In genomic region chr17:30005103-30005443, GRCm38 (mm10) we compare ENCODE assay signal across 8 mouse cellular contexts. TPM values are rescaled to one million over a fixed set of nuclear protein-coding genes. Genes with fewer than 3 reads are reported as not detected.
DNase-seq lines count a peak whose midpoint lies in the region; ATAC-seq and TF ChIP-seq lines count a peak whose summit lies in the region.

No protein-coding gene starts in this region.

- H3K4me3 ChIP-seq in cerebellum, adult 2 months (replicated peaks; ENCODE audit: insufficient read depth, low read depth, low read length): peak overlapping the region; percentile 96
- peak overlapping the region; percentile 95 for H3K4me3 ChIP-seq in testis, adult 2 months (ENCODE audit: control insufficient read depth, low read depth, low read length)
- H3K4me3 ChIP-seq in limb, embryonic 15.5 days: peak overlapping the region; percentile 92
- H3K4me3 ChIP-seq in stomach, postnatal 0 days (ENCODE audit: low read depth, low read length): peak overlapping the region; percentile 95

- ATAC-seq in limb, embryonic 15.5 days (ENCODE audit: insufficient number of reproducible peaks, low FRiP score, low TSS enrichment, low read depth): no peak
- ATAC-seq in stomach, postnatal 0 days (ENCODE audit: low FRiP score, low TSS enrichment): peak; percentile 11

- peaks cover 14% of the 10 kb centered on the region for H3K4me1 ChIP-seq in cerebellum, adult 2 months (ENCODE audit: control insufficient read depth, insufficient read depth, low read length)
- no peaks in the 10 kb centered on the region for H3K4me1 ChIP-seq in testis, adult 2 months (ENCODE audit: control insufficient read depth, insufficient read depth, low read length)
- peaks cover 38% of the 10 kb centered on the region for H3K4me1 ChIP-seq in limb, embryonic 15.5 days
- H3K4me1 ChIP-seq in stomach, postnatal 0 days (replicated peaks; ENCODE audit: control insufficient read depth, insufficient read depth): peaks cover 13% of the 10 kb centered on the region; the same call in 1 of the 2 replicates

- TF ChIP-seq POLR2A in cerebellum, adult 2 months (IDR thresholded peaks at IDR 0.05; ENCODE audit: borderline replicate concordance, insufficient read depth, low read length): no peak
- TF ChIP-seq POLR2A in testis, adult 2 months (IDR thresholded peaks at IDR 0.05; ENCODE audit: control insufficient read depth, low read depth, low read length): no peak

- TF ChIP-seq EP300 in stomach, postnatal 0 days (optimal IDR thresholded peaks at IDR 0.05): no peak

- peak overlapping the region; percentile 91 for H3K9ac ChIP-seq in limb, embryonic 15.5 days
- H3K9ac ChIP-seq in stomach, postnatal 0 days (ENCODE audit: low read length): peak overlapping the region; percentile 96

- DNase-seq in cerebellum, adult 2 months: no peak
- DNase-seq in cerebellum, adult 18-20 months: no peak
- no peak for DNase-seq in testis, postnatal 10 days (ENCODE audit: low spot score)
- no peak for DNase-seq in stomach, postnatal 0 days (ENCODE audit: low spot score)
- DNase-seq in gastrocnemius, adult 18-20 months (ENCODE audit: low spot score): no peak
- DNase-seq in natural killer cell, adult 2 months (ENCODE audit: low spot score in 2 of 2): no peak

- peak overlapping the region; percentile 58 for H3K4me2 ChIP-seq in limb, embryonic 15.5 days
- H3K4me2 ChIP-seq in stomach, postnatal 0 days (replicated peaks; ENCODE audit: low read depth): peak overlapping the region; percentile 85

- H3K9me3 ChIP-seq in limb, embryonic 15.5 days: no peaks in the 10 kb centered on the region
- H3K9me3 ChIP-seq in stomach, postnatal 0 days (ENCODE audit: control insufficient read depth, low read length): no peaks in the 10 kb centered on the region

- WGBS in cerebellum, adult 2 months: 2% methylated on average over 26 of the region's 47 CpGs
- WGBS in limb, embryonic 15.5 days: 0% methylated on average over 24 of the region's 47 CpGs
- WGBS in stomach, postnatal 0 days: under 1% methylated on average over 28 of the region's 47 CpGs

- no peaks in the 10 kb centered on the region for H3K27me3 ChIP-seq in cerebellum, adult 2 months (ENCODE audit: control insufficient read depth, insufficient read depth, low read length)
- no peaks in the 10 kb centered on the region for H3K27me3 ChIP-seq in testis, adult 2 months (ENCODE audit: control insufficient read depth, insufficient read depth, low read length)
- no peaks in the 10 kb centered on the region for H3K27me3 ChIP-seq in limb, embryonic 15.5 days
- H3K27me3 ChIP-seq in stomach, postnatal 0 days (ENCODE audit: control insufficient read depth, insufficient read depth, low read length): no peaks in the 10 kb centered on the region

- H3K27ac ChIP-seq in cerebellum, adult 2 months (ENCODE audit: insufficient read depth, low read length): peak overlapping the region; percentile 45; the same call in 1 of the 2 replicates
- H3K27ac ChIP-seq in testis, adult 2 months (ENCODE audit: control insufficient read depth, insufficient read depth, low read depth, low read length): peak overlapping the region; percentile 75
- H3K27ac ChIP-seq in limb, embryonic 15.5 days: peak overlapping the region; percentile 99
- peak overlapping the region; percentile 99 for H3K27ac ChIP-seq in stomach, postnatal 0 days (replicated peaks)

- H3K36me3 ChIP-seq in testis, adult 2 months (ENCODE audit: control insufficient read depth, insufficient read depth, low read length): no peaks in the 10 kb centered on the region
- no peaks in the 10 kb centered on the region for H3K36me3 ChIP-seq in limb, embryonic 15.5 days
- H3K36me3 ChIP-seq in stomach, postnatal 0 days (ENCODE audit: control insufficient read depth, insufficient read depth, low read length): no peaks in the 10 kb centered on the region

- no peak for TF ChIP-seq CTCF in cerebellum, adult 2 months (IDR thresholded peaks at IDR 0.05; ENCODE audit: borderline replicate concordance, insufficient read depth, low read depth, low read length)
- TF ChIP-seq CTCF in testis, adult 2 months (IDR thresholded peaks at IDR 0.05; ENCODE audit: control insufficient read depth, insufficient read depth, insufficient replicate concordance, low read depth, low read length): no peak
- no peak for TF ChIP-seq CTCF in stomach, postnatal 0 days (IDR thresholded peaks at IDR 0.05; ENCODE audit: low read depth)

RNA-seq across cellular contexts. Expression of gene Zfand3, which starts 0.5 kb away (rescaled TPM):
- polyA plus RNA-seq in cerebellum, adult 2 months (2012; rRNA removed): 99.1 and 107 TPM in 2 replicates
- 672 and 682 TPM in 2 replicates for polyA plus RNA-seq in testis, adult 2 months (2012; rRNA removed)
- 46.7 and 53.1 TPM in 2 replicates for polyA plus RNA-seq in limb, embryonic 15.5 days (2015; fragmentation: Nextera tagmentation; extraction: Ambion mirVana)
- polyA plus RNA-seq in stomach, postnatal 0 days (2015; fragmentation: Nextera tagmentation; extraction: Ambion mirVana): 35.5 and 36.0 TPM in 2 replicates
- total RNA-seq in gastrocnemius, adult 18-20 months (2021): 100 to 1,000 TPM; 211 to 216 TPM

RNA-seq across cellular contexts. Expression of gene Mdga1, which starts 35.2 kb away (rescaled TPM):
- polyA plus RNA-seq in cerebellum, adult 2 months (2012; rRNA removed): 8.0 and 11.5 TPM in 2 replicates
- 0.42 and 0.69 TPM in 2 replicates for polyA plus RNA-seq in testis, adult 2 months (2012; rRNA removed)
- 4.0 and 5.8 TPM in 2 replicates for polyA plus RNA-seq in limb, embryonic 15.5 days (2015; fragmentation: Nextera tagmentation; extraction: Ambion mirVana)
- polyA plus RNA-seq in stomach, postnatal 0 days (2015; fragmentation: Nextera tagmentation; extraction: Ambion mirVana): 2.1 and 2.7 TPM in 2 replicates
- 10 to 100 TPM; 26.5 to 32.8 TPM for total RNA-seq in gastrocnemius, adult 18-20 months (2021)

Comparison
In these comparisons a context has a peak if more than half of its experiments do, and no peak if none do; other contexts are left out.
1. H3K27ac ChIP-seq: peak in every context shown above with its lines; median percentile 99 in limb, embryonic 15.5 days; 99 in stomach, postnatal 0 days; 75 in testis, adult 2 months; 45 in cerebellum, adult 2 months.